22 mouse cellular contexts compared by ENCODE assay signal in the genomic region with DNA sequence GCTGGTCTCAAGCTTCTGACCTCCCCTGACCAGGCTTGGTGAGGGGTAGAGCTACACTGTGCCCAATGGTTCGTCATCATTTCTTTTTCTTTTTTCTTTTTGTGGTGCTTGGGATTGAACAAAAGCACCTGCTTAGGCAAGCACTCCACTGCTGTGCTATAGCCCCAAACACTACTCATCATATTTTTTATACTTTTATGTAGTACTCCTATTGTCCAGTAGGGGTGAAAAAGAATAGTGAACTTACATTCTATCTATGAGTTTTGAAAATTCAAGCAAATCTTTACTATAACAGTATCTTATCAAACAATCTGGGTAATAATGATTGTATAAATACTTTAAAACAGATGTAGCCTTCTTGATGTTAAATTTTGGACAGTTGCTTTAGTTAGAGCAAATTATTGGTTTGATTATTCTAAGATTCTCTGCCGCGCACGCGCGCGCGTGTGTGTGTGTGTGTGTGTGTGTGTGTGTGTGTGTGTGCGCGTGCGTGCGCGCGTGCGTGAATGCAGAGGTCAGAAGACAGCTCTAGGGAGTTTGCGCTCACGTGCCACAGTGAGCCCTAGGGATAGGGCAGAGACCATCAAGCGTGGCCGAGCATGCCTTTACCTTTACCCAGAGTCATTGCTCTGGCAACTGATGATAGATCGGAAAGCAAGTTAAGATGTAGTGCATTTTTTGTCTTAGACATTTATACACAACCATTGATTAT. TPM values are rescaled to one million over a fixed set of nuclear protein-coding genes. Genes with fewer than 3 reads are reported as not detected.
DNase-seq lines count a peak whose midpoint lies in the region; ATAC-seq and TF ChIP-seq lines count a peak whose summit lies in the region.
"Had no signal": no experiment of that assay in that cellular context is flagged by ENCODE, and none has a peak within 500 bp of the region (broad histone marks: within the 10 kb centered on the region; RNA-seq: fewer than 3 reads in every experiment).

No protein-coding gene starts in this region.

- in situ Hi-C loops in Patski (cut with MboI; ENCODE audit: low pct_unique_long_range_greater_than_20kb): no loop called here

- no peaks in the 10 kb centered on the region for H3K9me3 ChIP-seq in hindbrain, postnatal 0 days (ENCODE audit: low read length)
- H3K9me3 ChIP-seq in hindbrain, embryonic 12.5 days (replicated peaks): no peaks in the 10 kb centered on the region
- no peaks in the 10 kb centered on the region for H3K9me3 ChIP-seq in midbrain, embryonic 11.5 days (ENCODE audit: control insufficient read depth, low read length)
- no peaks in the 10 kb centered on the region for H3K9me3 ChIP-seq in midbrain, embryonic 16.5 days (replicated peaks; ENCODE audit: control insufficient read depth, low read length, poor library complexity, severe bottlenecking)
- H3K9me3 ChIP-seq in stomach, embryonic 14.5 days (ENCODE audit: control insufficient read depth, low read depth, low read length): no peaks in the 10 kb centered on the region
- H3K9me3 ChIP-seq: embryonic facial prominence, embryonic 10.5 days; forebrain, embryonic 13.5 days; heart, embryonic 15.5 days; kidney, embryonic 15.5 days had no signal

- peak; percentile 33; the same call in 1 of the 2 replicates for ATAC-seq in hindbrain, postnatal 0 days
- ATAC-seq in hindbrain, embryonic 12.5 days (ENCODE audit: low FRiP score): no peak
- no peak for ATAC-seq in midbrain, embryonic 11.5 days (ENCODE audit: low FRiP score)
- no peak for ATAC-seq in midbrain, embryonic 16.5 days
- no peak for ATAC-seq in Patski
- peak; percentile 37; the same call in 1 of the 2 replicates for ATAC-seq in stomach, embryonic 14.5 days (ENCODE audit: insufficient number of reproducible peaks, insufficient read depth, low FRiP score, low read depth)
- ATAC-seq: forebrain, embryonic 13.5 days had no signal

- peak; percentile 26; the same call in 1 of the 2 replicates for TF ChIP-seq CTCF in hindbrain, postnatal 0 days (IDR thresholded peaks at IDR 0.05; ENCODE audit: low read depth)
- peak; percentile 39 for TF ChIP-seq CTCF in Patski (IDR thresholded peaks at IDR 0.05)

- DNase-seq in hindbrain, postnatal 0 days (ENCODE audit: low spot score): no peak
- peak; percentile 83 for DNase-seq in midbrain, embryonic 11.5 days (ENCODE audit: low spot score, missing footprints)
- no peak for DNase-seq in Patski (ENCODE audit: low read depth, low spot score)
- no peak for DNase-seq in B cell, adult 2 months
- DNase-seq in urinary bladder, adult 2 months (ENCODE audit: low spot score): no peak
- DNase-seq: cerebellum, adult 2 months; cerebellum, postnatal 36 days; gastrocnemius, postnatal 25 days; left cerebral cortex, postnatal 4 days; lung, adult 18-20 months; lung, postnatal 36 days had no signal

- H3K27me3 ChIP-seq in hindbrain, postnatal 0 days (ENCODE audit: insufficient read depth, low read length): no peaks in the 10 kb centered on the region
- no peaks in the 10 kb centered on the region for H3K27me3 ChIP-seq in hindbrain, embryonic 12.5 days
- H3K27me3 ChIP-seq in midbrain, embryonic 11.5 days (ENCODE audit: control insufficient read depth, insufficient read depth, low read length): no peaks in the 10 kb centered on the region
- no peaks in the 10 kb centered on the region for H3K27me3 ChIP-seq in midbrain, embryonic 16.5 days (ENCODE audit: control insufficient read depth, insufficient read depth, low read depth, low read length)
- H3K27me3 ChIP-seq in Patski: no peaks in the 10 kb centered on the region
- H3K27me3 ChIP-seq in stomach, embryonic 14.5 days (ENCODE audit: control insufficient read depth, insufficient read depth, low read length): no peaks in the 10 kb centered on the region
- H3K27me3 ChIP-seq: forebrain, embryonic 13.5 days; heart, embryonic 15.5 days; kidney, embryonic 15.5 days had no signal

- WGBS in hindbrain, postnatal 0 days: 97% methylated on average over 20 of the region's 20 CpGs
- 95% methylated on average over 20 of the region's 20 CpGs for WGBS in hindbrain, embryonic 12.5 days
- 96% methylated on average over 20 of the region's 20 CpGs for WGBS in midbrain, embryonic 11.5 days
- WGBS in midbrain, embryonic 16.5 days: 94% methylated on average over 20 of the region's 20 CpGs
- 94% methylated on average over 20 of the region's 20 CpGs for WGBS in stomach, embryonic 14.5 days

- no peaks in the 10 kb centered on the region for H3K36me3 ChIP-seq in hindbrain, postnatal 0 days (ENCODE audit: insufficient read depth, low read length)
- 0 out of 2 replicates have a peak, but pooled peaks cover 15% of the 10 kb centered on the region for H3K36me3 ChIP-seq in hindbrain, embryonic 12.5 days
- H3K36me3 ChIP-seq in midbrain, embryonic 11.5 days (ENCODE audit: control insufficient read depth, insufficient read depth, low read length): no peaks in the 10 kb centered on the region
- no peaks in the 10 kb centered on the region for H3K36me3 ChIP-seq in midbrain, embryonic 16.5 days (ENCODE audit: control insufficient read depth, insufficient read depth, low read length)
- H3K36me3 ChIP-seq in stomach, embryonic 14.5 days (ENCODE audit: control insufficient read depth, insufficient read depth, low read length): no peaks in the 10 kb centered on the region; the same call in 1 of the 2 replicates

- CTCF ChIA-PET in Patski (lab: Charles Lee): no interaction called here

- H3K9ac ChIP-seq in hindbrain, postnatal 0 days (replicated peaks; ENCODE audit: low read length): no peak overlapping the region
- H3K9ac ChIP-seq in hindbrain, embryonic 12.5 days: no peak overlapping the region
- no peak overlapping the region for H3K9ac ChIP-seq in midbrain, embryonic 11.5 days (ENCODE audit: low read length)
- no peak overlapping the region for H3K9ac ChIP-seq in midbrain, embryonic 16.5 days (ENCODE audit: low read depth, low read length)
- H3K9ac ChIP-seq in stomach, embryonic 14.5 days (replicated peaks; ENCODE audit: low read depth, low read length): no peak overlapping the region
- H3K9ac ChIP-seq: forebrain, embryonic 13.5 days; heart, embryonic 15.5 days; kidney, embryonic 15.5 days had no signal

- no peak overlapping the region for H3K4me2 ChIP-seq in hindbrain, postnatal 0 days (ENCODE audit: low read depth, low read length)
- no peak overlapping the region for H3K4me2 ChIP-seq in hindbrain, embryonic 12.5 days (replicated peaks)
- H3K4me2 ChIP-seq in midbrain, embryonic 11.5 days: no peak overlapping the region
- no peak overlapping the region for H3K4me2 ChIP-seq in midbrain, embryonic 16.5 days (ENCODE audit: low read length)
- no peak overlapping the region for H3K4me2 ChIP-seq in stomach, embryonic 14.5 days (replicated peaks; ENCODE audit: low read depth, low read length)
- H3K4me2 ChIP-seq: forebrain, embryonic 13.5 days; heart, embryonic 15.5 days; kidney, embryonic 15.5 days had no signal

- POLR2A ChIA-PET in Patski (lab: Charles Lee): no interaction called here

- no peak overlapping the region for H3K27ac ChIP-seq in hindbrain, postnatal 0 days
- no peak overlapping the region for H3K27ac ChIP-seq in hindbrain, embryonic 12.5 days
- H3K27ac ChIP-seq in midbrain, embryonic 11.5 days (ENCODE audit: low read depth, low read length): no peak overlapping the region
- no peak overlapping the region for H3K27ac ChIP-seq in midbrain, embryonic 16.5 days (ENCODE audit: low read length)
- H3K27ac ChIP-seq in stomach, embryonic 14.5 days (ENCODE audit: low read length): no peak overlapping the region
- H3K27ac ChIP-seq: embryonic facial prominence, embryonic 10.5 days; forebrain, embryonic 13.5 days; heart, embryonic 15.5 days; kidney, embryonic 15.5 days had no signal

- H3K4me3 ChIP-seq in hindbrain, postnatal 0 days (ENCODE audit: low read length): no peak overlapping the region
- H3K4me3 ChIP-seq in hindbrain, embryonic 12.5 days: no peak overlapping the region
- H3K4me3 ChIP-seq in midbrain, embryonic 11.5 days (ENCODE audit: low read depth, low read length): no peak overlapping the region
- no peak overlapping the region for H3K4me3 ChIP-seq in midbrain, embryonic 16.5 days (ENCODE audit: low read depth, low read length)
- no peak overlapping the region for H3K4me3 ChIP-seq in stomach, embryonic 14.5 days (ENCODE audit: low read depth, low read length)
- H3K4me3 ChIP-seq: embryonic facial prominence, embryonic 10.5 days; forebrain, embryonic 13.5 days; heart, embryonic 15.5 days; kidney, embryonic 15.5 days had no signal

- no peaks in the 10 kb centered on the region for H3K4me1 ChIP-seq in hindbrain, postnatal 0 days (ENCODE audit: insufficient read depth, low read length)
- no peaks in the 10 kb centered on the region for H3K4me1 ChIP-seq in hindbrain, embryonic 12.5 days
- no peaks in the 10 kb centered on the region for H3K4me1 ChIP-seq in midbrain, embryonic 11.5 days (ENCODE audit: control insufficient read depth, insufficient read depth, low read length)
- no peaks in the 10 kb centered on the region for H3K4me1 ChIP-seq in midbrain, embryonic 16.5 days (ENCODE audit: control insufficient read depth, insufficient read depth, low read length)
- H3K4me1 ChIP-seq in stomach, embryonic 14.5 days (ENCODE audit: control insufficient read depth, insufficient read depth, low read length): no peaks in the 10 kb centered on the region
- H3K4me1 ChIP-seq: embryonic facial prominence, embryonic 10.5 days; forebrain, embryonic 13.5 days; heart, embryonic 15.5 days; kidney, embryonic 15.5 days had no signal

RNA-seq across cellular contexts. Expression of gene Shcbp1l, which starts 21.3 kb away (rescaled TPM):
- 0.50 and 2.2 TPM in 2 replicates for total RNA-seq in hindbrain, postnatal 0 days (2014; rRNA removed)
- polyA plus RNA-seq in hindbrain, postnatal 0 days (2015; fragmentation: Nextera tagmentation; extraction: Ambion mirVana): 1.3 and 1.9 TPM in 2 replicates
- polyA plus RNA-seq in hindbrain, embryonic 12.5 days (2016; fragmentation: Nextera tagmentation; extraction: Ambion mirVana): 0.20 and 0.39 TPM in 2 replicates
- 0.10 and 0.22 TPM in 2 replicates for polyA plus RNA-seq in midbrain, embryonic 11.5 days (2014; fragmentation: Nextera tagmentation; extraction: Ambion mirVana)
- 0.46 and 0.72 TPM in 2 replicates for polyA plus RNA-seq in midbrain, embryonic 16.5 days (2015; fragmentation: Nextera tagmentation; extraction: Ambion mirVana)
- polyA plus RNA-seq in Patski (2021): 0.13 TPM
- 0.20 and 0.38 TPM in 2 replicates for polyA plus RNA-seq in stomach, embryonic 14.5 days (2014; fragmentation: Nextera tagmentation; extraction: Ambion mirVana)
- 0.34 and 0.37 TPM in 2 replicates for polyA plus RNA-seq in urinary bladder, adult 2 months (2012; rRNA removed)
- total RNA-seq: gastrocnemius, postnatal 25 days; heart, adult 8-10 months; hematopoietic stem cell, adult 5-6 weeks; liver, adult 2 months had no signal
- polyA plus RNA-seq: heart, embryonic 15.5 days; large intestine, adult 2 months; liver, adult 2 months had no signal

RNA-seq across cellular contexts. Expression of gene Dhx9, which starts 41.2 kb away (rescaled TPM):
- total RNA-seq in hindbrain, postnatal 0 days (2014; rRNA removed): 57.3 and 73.8 TPM in 2 replicates
- 36.8 and 39.1 TPM in 2 replicates for polyA plus RNA-seq in hindbrain, postnatal 0 days (2015; fragmentation: Nextera tagmentation; extraction: Ambion mirVana)
- 47.3 and 47.4 TPM in 2 replicates for polyA plus RNA-seq in hindbrain, embryonic 12.5 days (2016; fragmentation: Nextera tagmentation; extraction: Ambion mirVana)
- 27.0 and 35.6 TPM in 2 replicates for polyA plus RNA-seq in midbrain, embryonic 11.5 days (2014; fragmentation: Nextera tagmentation; extraction: Ambion mirVana)
- polyA plus RNA-seq in midbrain, embryonic 16.5 days (2015; fragmentation: Nextera tagmentation; extraction: Ambion mirVana): 22.1 and 29.5 TPM in 2 replicates
- 157 TPM for polyA plus RNA-seq in Patski (2021)
- 42.6 and 46.8 TPM in 2 replicates for polyA plus RNA-seq in stomach, embryonic 14.5 days (2014; fragmentation: Nextera tagmentation; extraction: Ambion mirVana)
- polyA plus RNA-seq in urinary bladder, adult 2 months (2012; rRNA removed): 46.6 and 51.1 TPM in 2 replicates

Comparison
In these comparisons a context has a peak if more than half of its experiments do, and no peak if none do; other contexts are left out.
1. ATAC-seq: peak in hindbrain, postnatal 0 days (single experiment) and stomach, embryonic 14.5 days (single experiment); none in hindbrain, embryonic 12.5 days (single experiment), midbrain, embryonic 11.5 days (single experiment), midbrain, embryonic 16.5 days (single experiment) and Patski (single experiment).